Mouse (Mus musculus) heart, adult 2 months (tissue): ENCODE measurements at regions not wholly inside any gene's neighbourhood (a gene's known extent, or its start where the extent isn't known, plus 50 kb on each side); places are given as distances from the start of the nearest gene placed in this dataset.
A peak's percentile ranks its signal among the peaks of the same experiment; 100 is the strongest.

Experiments used
- DNase-seq, 2 experiments: peaks; one replicate each; pipeline ENCODE4 v3.0.0; 2021
- H3K27ac ChIP-seq: fragments of 200-600 bp; 2 replicates; pipeline ENCODE4 v1.8.1; 2022
- H3K27me3 ChIP-seq: fragments of 200-500 bp; 2 replicates; pipeline ENCODE4 v1.6.1; 2012; ENCODE audit warnings: mild to moderate bottlenecking, low read length, inconsistent platforms, mixed read lengths; ENCODE audit not compliant: control insufficient read depth, insufficient read depth
- H3K36me3 ChIP-seq: fragments of 200-500 bp; 2 replicates; pipeline ENCODE4 v1.6.1; 2012; ENCODE audit warnings: low read length, inconsistent platforms; ENCODE audit not compliant: control insufficient read depth, insufficient read depth
- H3K4me1 ChIP-seq: fragments of 200-500 bp; 2 replicates; pipeline ENCODE4 v1.6.1; 2011; ENCODE audit warnings: low read length; ENCODE audit not compliant: control insufficient read depth, insufficient read depth
- H3K4me3 ChIP-seq: fragments of 200-600 bp; 2 replicates; pipeline ENCODE4 v1.8.1; 2022
- H3K79me2 ChIP-seq: fragments of 200-500 bp; replicated peaks from 2 replicates; pipeline ENCODE4 v1.6.1; 2012; ENCODE audit warnings: mild to moderate bottlenecking, inconsistent platforms, low read length, moderate library complexity, mixed read lengths; ENCODE audit not compliant: control insufficient read depth, insufficient read depth
- H3K9ac ChIP-seq: fragments of 200-500 bp; 2 replicates; pipeline ENCODE4 v1.6.1; 2012; ENCODE audit warnings: low read depth, mild to moderate bottlenecking, control low read depth, inconsistent platforms, low read length, mixed read lengths
- CTCF ChIP-seq: fragments of 200-600 bp; IDR thresholded peaks from 2 replicates; pipeline ENCODE4 v1.8.1; 2022; ENCODE audit warnings: antibody characterized with exemption, mild to moderate bottlenecking, moderate library complexity
- EP300 ChIP-seq: fragments of 200-500 bp; IDR thresholded peaks from 2 replicates; pipeline ENCODE4 v1.6.1; 2011; ENCODE audit warnings: low read depth, low read length, control low read depth; ENCODE audit not compliant: insufficient read depth
- POLR2A ChIP-seq: fragments of 200-500 bp; IDR thresholded peaks from 2 replicates; pipeline ENCODE4 v1.6.1; 2011; ENCODE audit warnings: mild to moderate bottlenecking, low read depth, low read length, control low read depth; ENCODE audit not compliant: insufficient read depth
- WGBS: fragments of 180-500 bp; shearing (Covaris S2); methylation state at CpG from one replicate; pipeline ENCODE4 v1.1.7; 2018; 5-methylcytosine and 5-hydroxymethylcytosine counted together
- intact Hi-C: fragments of 180-260 bp; cut with DNase I; formaldehyde crosslinking; loops from one replicate; pipeline ENCODE4 v1.15.1; 2025

DNA sequence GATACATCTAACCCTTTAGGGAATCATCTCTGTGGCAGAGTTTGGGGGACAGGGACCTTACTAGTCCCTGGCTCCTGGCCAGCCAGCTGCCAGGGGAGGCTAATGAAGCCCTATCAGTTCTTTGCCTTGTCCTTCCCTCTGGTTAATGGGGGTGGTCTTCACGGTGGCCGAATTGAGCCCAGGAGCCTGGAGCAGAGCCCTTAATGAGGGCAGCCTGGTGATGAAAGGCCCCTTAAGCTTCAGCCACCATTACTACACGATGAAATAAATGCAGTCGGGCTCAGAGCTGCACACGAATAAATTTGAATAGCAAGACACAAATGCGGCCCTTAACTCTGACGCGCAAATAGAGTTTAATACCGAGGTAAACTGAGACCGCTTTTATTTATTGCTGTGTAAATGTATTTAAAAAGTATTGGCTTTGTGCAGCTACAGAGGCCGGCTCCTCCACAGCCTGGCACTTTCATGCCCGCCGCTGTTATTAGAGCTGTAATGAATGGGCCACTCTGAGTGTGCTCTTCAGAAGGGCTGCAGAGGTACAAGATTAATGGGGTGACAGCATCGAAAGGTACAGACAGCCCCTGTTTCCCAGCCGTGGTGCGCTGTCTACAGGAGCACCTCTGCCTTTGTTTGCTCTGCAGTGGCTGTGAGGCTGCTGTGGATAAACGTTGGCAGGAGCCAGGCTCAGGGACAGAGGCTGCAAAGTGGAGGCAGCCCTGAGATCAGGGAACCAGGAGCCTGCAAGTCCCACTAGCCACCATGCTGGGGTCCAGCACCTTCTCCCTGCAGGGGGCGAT is 335.2 kb upstream of the Zmiz1 start:
- intact Hi-C loops = no loop called here

DNA sequence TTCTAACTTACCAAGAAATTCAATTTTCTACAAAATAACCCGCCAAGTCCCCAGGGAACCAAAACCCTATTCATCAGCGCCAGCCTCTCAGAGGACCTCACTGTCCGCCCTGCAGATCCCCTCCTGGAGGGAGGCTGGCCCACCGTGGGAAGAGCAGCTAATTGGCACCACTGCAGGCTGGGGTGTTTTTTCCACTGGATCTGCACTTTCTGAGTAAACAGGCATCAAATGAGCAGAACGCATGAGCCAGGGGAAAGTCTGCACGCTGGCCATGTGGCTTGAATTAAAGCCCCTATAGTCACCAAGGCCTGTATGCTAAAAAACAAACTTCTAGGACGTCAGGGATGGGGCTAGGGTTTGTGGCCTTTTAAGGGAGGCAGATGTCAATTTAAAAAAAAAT is 332.4 kb upstream of the Zmiz1 start:
- DNase-seq = no peak
- Histone ChIP-seq H3K27me3 (no peaks in the 10 kb centered on the region), H3K4me3 (no peak overlapping the region), H3K27ac (no peak overlapping the region), H3K4me1 (no peaks in the 10 kb centered on the region), H3K36me3 (no peaks in the 10 kb centered on the region), H3K79me2 (no peaks in the 10 kb centered on the region), H3K9ac (no peak overlapping the region)
- no peak for TF ChIP-seq POLR2A
- no peak for TF ChIP-seq EP300
- TF ChIP-seq CTCF = no peak
- 78% methylated on average over 7 of the region's 7 CpGs for WGBS
- intact Hi-C loops = loop anchor here (5.0 kb wide), 1 partner anchor 51 kb away; no protein-coding TSS in a partner anchor

More for the DNA sequence above, 335.2 kb upstream of the Zmiz1 start:
- Histone ChIP-seq H3K4me1 (no peaks in the 10 kb centered on the region), H3K4me3 (no peak overlapping the region), H3K36me3 (no peaks in the 10 kb centered on the region), H3K79me2 (no peaks in the 10 kb centered on the region), H3K27ac (no peak overlapping the region), H3K9ac (no peak overlapping the region), H3K27me3 (no peaks in the 10 kb centered on the region)
- no peak for TF ChIP-seq EP300
- TF ChIP-seq CTCF = no peak
- TF ChIP-seq POLR2A = no peak
- peak in 1 of 2 experiments; percentile 11 for DNase-seq
- 85% methylated on average over 18 of the region's 18 CpGs for WGBS

DNA sequence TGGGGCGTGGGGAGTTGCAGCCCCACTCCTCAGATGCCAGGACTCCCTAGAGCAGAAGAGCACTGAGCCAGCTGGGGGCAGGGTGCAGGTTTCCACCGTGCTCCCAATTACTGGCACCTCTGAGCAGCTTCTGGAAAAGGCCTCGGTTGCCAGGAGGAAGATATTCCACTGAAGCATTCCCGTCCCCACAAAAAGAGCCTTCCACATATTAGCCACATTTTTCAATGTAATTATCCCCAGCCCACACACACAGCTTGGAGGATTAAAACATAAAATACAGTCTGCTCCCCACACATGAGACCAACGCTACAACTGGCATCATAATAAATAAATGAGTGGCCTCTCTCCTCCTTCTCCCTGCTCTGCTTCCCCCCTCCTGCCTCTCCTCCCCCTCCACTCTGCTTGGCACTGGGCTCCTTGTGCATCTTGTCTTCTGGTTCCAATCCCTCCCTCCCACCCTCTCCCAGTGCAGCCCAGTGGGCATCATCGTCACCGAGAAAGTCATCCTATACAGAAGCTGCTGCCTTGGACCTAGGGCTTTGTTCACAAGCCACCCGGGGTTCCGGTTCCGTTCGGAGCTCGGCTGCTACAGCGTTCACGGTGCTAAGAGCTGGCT is 331.3 kb upstream of the Zmiz1 start:
- DNase-seq = no peak
- H3K9ac ChIP-seq = no peak overlapping the region
- H3K4me1 ChIP-seq = no peaks in the 10 kb centered on the region
- H3K27me3 ChIP-seq = no peaks in the 10 kb centered on the region
- no peak overlapping the region for H3K27ac ChIP-seq
- no peaks in the 10 kb centered on the region for H3K79me2 ChIP-seq
- no peaks in the 10 kb centered on the region for H3K36me3 ChIP-seq
- H3K4me3 ChIP-seq = no peak overlapping the region
- intact Hi-C loops = loop anchor here (5.0 kb wide), 1 partner anchor 50 kb away; no protein-coding TSS in a partner anchor
- WGBS = 63% methylated on average over 14 of the region's 14 CpGs
- TF ChIP-seq EP300 (no peak), POLR2A (no peak), CTCF (no peak)

GRCm38 (mm10) chr14:25128160-25128547 is 330.8 kb upstream of the Zmiz1 start:
- Histone ChIP-seq H3K9ac (no peak overlapping the region), H3K79me2 (no peaks in the 10 kb centered on the region), H3K27me3 (no peaks in the 10 kb centered on the region), H3K36me3 (no peaks in the 10 kb centered on the region), H3K4me1 (no peaks in the 10 kb centered on the region), H3K4me3 (no peak overlapping the region), H3K27ac (no peak overlapping the region)
- intact Hi-C loops = loop anchor here (5.0 kb wide), 1 partner anchor 49 kb away; no protein-coding TSS in a partner anchor
- 66% methylated on average over 6 of the region's 6 CpGs for WGBS
- TF ChIP-seq EP300 (no peak), CTCF (no peak), POLR2A (no peak)
- DNase-seq = no peak

- Histone ChIP-seq H3K4me1 (peaks cover 3% of the 10 kb centered on the region), H3K9ac (no peak overlapping the region), H3K79me2 (no peaks in the 10 kb centered on the region), H3K27me3 (no peaks in the 10 kb centered on the region), H3K4me3 (no peak overlapping the region), H3K36me3 (no peaks in the 10 kb centered on the region), H3K27ac (no peak overlapping the region)
- WGBS = 91% methylated on average over 3 of the region's 3 CpGs
- no peak for TF ChIP-seq POLR2A
- TF ChIP-seq EP300 = no peak
- TF ChIP-seq CTCF = no peak
- DNase-seq = no peak
- intact Hi-C loops = no loop called here
These were observed 323.6 kb upstream of the Zmiz1 start for GRCm38 (mm10) chr14:25135371-25135770.

- H3K4me3 ChIP-seq = no peak overlapping the region
- H3K27me3 ChIP-seq = no peaks in the 10 kb centered on the region
- no peak for TF ChIP-seq EP300
- no peak for TF ChIP-seq CTCF
- no peak for TF ChIP-seq POLR2A
- 90% methylated on average over 8 of the region's 8 CpGs for WGBS
- no peak for DNase-seq
- H3K9ac ChIP-seq = no peak overlapping the region
- H3K79me2 ChIP-seq = no peaks in the 10 kb centered on the region
- intact Hi-C loops = no loop called here
- H3K36me3 ChIP-seq = no peaks in the 10 kb centered on the region
- H3K27ac ChIP-seq = no peak overlapping the region
- H3K4me1 ChIP-seq = peaks cover 3% of the 10 kb centered on the region
These were observed 321.7 kb upstream of the Zmiz1 start for GRCm38 (mm10) chr14:25137312-25137711.
